Mouse (Mus musculus): ENCODE measurements around the gene Pex11b.

GRCm38 (mm10) chr3:96596855-96597254 is 38.3 kb upstream of the Pex11b start:
- TF ChIP-seq GATA1 (IDR thresholded peaks at IDR 0.05; ENCODE audit: borderline replicate concordance, low read length) = no peak
- TF ChIP-seq FLI1 (IDR thresholded peaks at IDR 0.05; ENCODE audit: low read length) = no peak

Measured in megakaryocyte, embryonic 14.5 days (primary cell).